Mouse (Mus musculus) embryonic facial prominence, embryonic 14.5 days (tissue): ENCODE results near the gene Kalrn. TPM values are rescaled to one million over a fixed set of nuclear protein-coding genes. Genes with fewer than 3 reads are reported as not detected.

Experiments used
- ATAC-seq: fragments of 200-750 bp; cut with Nextera tagmentation; 2 replicates; pipeline ENCODE4 v1.8.0; 2017; ENCODE audit warnings: low read depth, moderate number of reproducible peaks, moderate TSS enrichment
- DNase-seq: peaks from one replicate; pipeline ENCODE4 v3.0.0-alpha.2; 2015; ENCODE audit warnings: low spot score
- H3K27ac ChIP-seq: fragments of 300-500 bp; sonication (generic); replicated peaks from 2 replicates; pipeline ENCODE4 v1.5.1; 2014; ENCODE audit warnings: low read depth, mild to moderate bottlenecking, low read length, moderate library complexity
- H3K27me3 ChIP-seq: fragments of 300-500 bp; sonication (generic); replicated peaks from 2 replicates; pipeline ENCODE4 v1.6.1; 2014; ENCODE audit warnings: low read length; ENCODE audit not compliant: control insufficient read depth, insufficient read depth
- H3K36me3 ChIP-seq: fragments of 300-500 bp; sonication (generic); 2 replicates; pipeline ENCODE4 v1.6.1; 2014; ENCODE audit warnings: low read length, mixed read lengths; ENCODE audit not compliant: control insufficient read depth, insufficient read depth
- H3K4me1 ChIP-seq: fragments of 300-500 bp; sonication (generic); 2 replicates; pipeline ENCODE4 v1.6.1; 2014; ENCODE audit warnings: antibody characterized with exemption, low read length; ENCODE audit not compliant: control insufficient read depth, insufficient read depth
- H3K4me2 ChIP-seq: fragments of 300-500 bp; sonication (generic); 2 replicates; pipeline ENCODE4 v1.6.1; 2014; ENCODE audit warnings: low read depth, mild to moderate bottlenecking, low read length, moderate library complexity, mixed read lengths
- H3K4me3 ChIP-seq: fragments of 300-500 bp; sonication (generic); 2 replicates; pipeline ENCODE4 v1.5.1; 2014; ENCODE audit warnings: low read depth, mild to moderate bottlenecking, low read length
- H3K9ac ChIP-seq: fragments of 300-500 bp; sonication (generic); 2 replicates; pipeline ENCODE4 v1.6.1; 2014; ENCODE audit warnings: low read depth, mild to moderate bottlenecking, low read length, moderate library complexity, mixed read lengths
- H3K9me3 ChIP-seq: fragments of 300-500 bp; sonication (generic); 2 replicates; pipeline ENCODE4 v1.6.1; 2016; ENCODE audit warnings: low read length; ENCODE audit not compliant: control insufficient read depth
- WGBS: fragments of 180-500 bp; shearing (Covaris S2); extraction: QIAGEN DNeasy Blood & Tissue Kit; methylation state at CpG from one replicate; pipeline ENCODE4 v1.1.7; 2014; 5-methylcytosine and 5-hydroxymethylcytosine counted together
- polyA plus RNA-seq: library from polyadenylated mRNA; unstranded; fragments of >200 nt; fragmentation: Nextera tagmentation; extraction: Ambion mirVana; gene quantifications from 2 replicates; pipeline ENCODE4 v1.2.1, GENCODE M21; 2014

Kalrn gene
- polyA plus RNA-seq, 1 experiment from 2014 or later = 12.2 TPM

- no peak overlapping the region for H3K4me3 ChIP-seq
- ATAC-seq = no peak
- H3K27me3 ChIP-seq = no peaks in the 10 kb centered on the region
- no peaks in the 10 kb centered on the region for H3K9me3 ChIP-seq
- H3K27ac ChIP-seq = no peak overlapping the region
- H3K36me3 ChIP-seq = no peaks in the 10 kb centered on the region
- no peak overlapping the region for H3K9ac ChIP-seq
- DNase-seq = no peak
- 68% methylated on average over 6 of the region's 6 CpGs for WGBS
- H3K4me1 ChIP-seq = peaks cover 11% of the 10 kb centered on the region; the same call in 1 of the 2 replicates
- H3K4me2 ChIP-seq = no peak overlapping the region
These were observed 4.5 kb downstream of the Kalrn start for GRCm38 (mm10) chr16:34568831-34569230.

GRCm38 (mm10) chr16:34563593-34564280, 9.6 kb downstream of the Kalrn start:
- peaks cover 7% of the 10 kb centered on the region for H3K4me1 ChIP-seq
- DNase-seq (no peak), ATAC-seq (no peak)
- H3K4me2 ChIP-seq = no peak overlapping the region
- no peaks in the 10 kb centered on the region for H3K9me3 ChIP-seq
- WGBS = 75% methylated on average over 11 of the region's 11 CpGs
- H3K9ac ChIP-seq = no peak overlapping the region
- H3K4me3 ChIP-seq = no peak overlapping the region
- no peaks in the 10 kb centered on the region for H3K36me3 ChIP-seq
- H3K27me3 ChIP-seq = no peaks in the 10 kb centered on the region
- no peak overlapping the region for H3K27ac ChIP-seq

DNA sequence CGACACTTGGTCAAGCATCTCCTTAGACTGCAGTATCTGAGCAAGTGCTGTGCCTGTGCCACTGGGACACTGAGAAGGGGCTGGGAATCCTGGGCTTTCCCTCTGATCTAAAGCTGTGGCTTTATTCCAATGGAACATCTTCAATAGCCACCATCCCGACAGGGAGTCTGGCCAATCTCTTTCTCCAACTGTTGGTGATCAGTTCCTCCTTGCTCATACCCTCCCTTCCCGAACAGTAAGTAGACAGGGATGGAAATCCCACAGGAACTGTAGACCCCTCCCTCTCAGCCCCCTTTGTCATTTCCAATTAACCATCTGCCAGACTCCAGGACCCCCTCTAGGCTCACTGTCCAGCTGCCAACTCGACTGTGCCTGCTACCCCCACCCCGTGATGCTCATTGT, 11.6 kb downstream of the Kalrn start:
- WGBS = 20% methylated on average over 5 of the region's 5 CpGs
- Histone ChIP-seq H3K9ac (no peak overlapping the region), H3K9me3 (no peaks in the 10 kb centered on the region), H3K4me1 (peaks cover 20% of the 10 kb centered on the region), H3K27ac (no peak overlapping the region), H3K27me3 (no peaks in the 10 kb centered on the region), H3K4me2 (no peak overlapping the region), H3K4me3 (no peak overlapping the region), H3K36me3 (no peaks in the 10 kb centered on the region)
- DNase-seq (peak; percentile 8), ATAC-seq (peak; percentile 37; the same call in 1 of the 2 replicates)

DNA sequence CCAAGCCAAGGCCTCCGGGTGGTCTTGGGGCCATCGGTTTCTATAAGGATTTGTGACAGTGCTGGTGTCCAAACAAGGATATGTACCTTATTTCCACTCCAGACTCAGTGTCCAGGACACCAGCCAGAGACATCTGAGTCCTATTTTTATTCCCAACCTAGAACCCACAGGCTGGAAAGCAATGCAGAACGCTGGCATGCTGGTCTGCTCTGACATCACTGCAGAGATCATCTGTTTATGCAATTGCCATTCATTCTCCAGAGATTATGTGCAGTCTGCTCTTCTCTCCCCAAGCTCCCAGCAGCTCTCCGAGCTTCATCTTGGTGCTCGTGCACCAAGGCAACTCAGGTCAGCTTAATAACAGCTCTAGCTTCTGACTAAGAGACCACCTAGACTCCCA, 12.5 kb downstream of the Kalrn start:
- Histone ChIP-seq H3K9me3 (no peaks in the 10 kb centered on the region), H3K4me1 (peaks cover 20% of the 10 kb centered on the region), H3K27ac (no peak overlapping the region), H3K27me3 (no peaks in the 10 kb centered on the region), H3K9ac (no peak overlapping the region), H3K4me3 (no peak overlapping the region), H3K36me3 (no peaks in the 10 kb centered on the region), H3K4me2 (no peak overlapping the region)
- ATAC-seq (no peak), DNase-seq (no peak)
- WGBS = 69% methylated on average over 5 of the region's 5 CpGs

- no peaks in the 10 kb centered on the region for H3K27me3 ChIP-seq
- H3K9ac ChIP-seq = no peak overlapping the region
- H3K4me1 ChIP-seq = peaks cover 20% of the 10 kb centered on the region
- DNase-seq (no peak), ATAC-seq (no peak)
- H3K9me3 ChIP-seq = no peaks in the 10 kb centered on the region
- H3K27ac ChIP-seq = no peak overlapping the region
- no peak overlapping the region for H3K4me2 ChIP-seq
- WGBS = 66% methylated on average over 2 of the region's 2 CpGs
- H3K36me3 ChIP-seq = no peaks in the 10 kb centered on the region
- H3K4me3 ChIP-seq = no peak overlapping the region
These were observed 12.9 kb downstream of the Kalrn start for GRCm38 (mm10) chr16:34560411-34560810.

GRCm38 (mm10) chr16:34557891-34558290, 15.4 kb downstream of the Kalrn start:
- no peaks in the 10 kb centered on the region for H3K9me3 ChIP-seq
- H3K4me1 ChIP-seq = peaks cover 23% of the 10 kb centered on the region
- H3K27ac ChIP-seq = no peak overlapping the region
- no peak overlapping the region for H3K4me3 ChIP-seq
- no peaks in the 10 kb centered on the region for H3K27me3 ChIP-seq
- H3K9ac ChIP-seq = no peak overlapping the region
- ATAC-seq (no peak), DNase-seq (no peak)
- 49% methylated on average over 6 of the region's 6 CpGs for WGBS
- H3K4me2 ChIP-seq = no peak overlapping the region
- H3K36me3 ChIP-seq = no peaks in the 10 kb centered on the region

DNA sequence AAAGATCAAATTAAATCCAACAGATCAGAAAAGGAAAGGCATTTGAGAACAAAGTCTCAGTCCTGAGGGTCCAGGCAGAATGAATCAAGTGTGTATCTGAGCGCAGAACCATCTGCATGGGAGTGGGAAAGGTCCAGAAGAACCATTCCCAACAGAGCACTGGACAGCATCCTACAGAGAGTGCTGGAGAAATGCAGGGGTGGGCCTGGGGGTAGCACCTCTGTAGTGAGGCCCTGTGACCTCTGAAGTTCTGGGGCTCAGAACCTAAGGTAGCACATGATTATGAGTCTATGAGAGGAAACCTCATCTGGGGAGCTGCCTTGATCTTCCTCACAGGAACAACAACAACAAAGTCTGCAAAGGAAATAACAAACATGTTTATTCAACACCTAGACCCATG, 20.6 kb downstream of the Kalrn start:
- H3K4me2 ChIP-seq = no peak overlapping the region
- H3K4me1 ChIP-seq = peaks cover 9% of the 10 kb centered on the region
- 79% methylated on average over 1 of the region's 1 CpGs for WGBS
- H3K27ac ChIP-seq = no peak overlapping the region
- ATAC-seq (no peak), DNase-seq (no peak)
- no peaks in the 10 kb centered on the region for H3K27me3 ChIP-seq
- H3K4me3 ChIP-seq = no peak overlapping the region
- no peaks in the 10 kb centered on the region for H3K36me3 ChIP-seq
- H3K9ac ChIP-seq = no peak overlapping the region
- no peaks in the 10 kb centered on the region for H3K9me3 ChIP-seq

- H3K9ac ChIP-seq = no peak overlapping the region
- no peak overlapping the region for H3K27ac ChIP-seq
- WGBS = 69% methylated on average over 5 of the region's 5 CpGs
- no peak overlapping the region for H3K4me3 ChIP-seq
- no peaks in the 10 kb centered on the region for H3K9me3 ChIP-seq
- H3K4me1 ChIP-seq = peaks cover 6% of the 10 kb centered on the region; the same call in 1 of the 2 replicates
- DNase-seq (no peak), ATAC-seq (no peak)
- no peak overlapping the region for H3K4me2 ChIP-seq
- H3K27me3 ChIP-seq = no peaks in the 10 kb centered on the region
- no peaks in the 10 kb centered on the region for H3K36me3 ChIP-seq
These were observed 23.8 kb downstream of the Kalrn start for GRCm38 (mm10) chr16:34549470-34549999.
